Mouse (Mus musculus) MN1 (cell line): ENCODE measurements around the gene Agbl4.

Experiments used
- DNase-seq: peaks from one replicate; pipeline ENCODE4 v3.0.0-alpha.2; 2016; ENCODE audit warnings: low spot score

The Agbl4 gene

DNA sequence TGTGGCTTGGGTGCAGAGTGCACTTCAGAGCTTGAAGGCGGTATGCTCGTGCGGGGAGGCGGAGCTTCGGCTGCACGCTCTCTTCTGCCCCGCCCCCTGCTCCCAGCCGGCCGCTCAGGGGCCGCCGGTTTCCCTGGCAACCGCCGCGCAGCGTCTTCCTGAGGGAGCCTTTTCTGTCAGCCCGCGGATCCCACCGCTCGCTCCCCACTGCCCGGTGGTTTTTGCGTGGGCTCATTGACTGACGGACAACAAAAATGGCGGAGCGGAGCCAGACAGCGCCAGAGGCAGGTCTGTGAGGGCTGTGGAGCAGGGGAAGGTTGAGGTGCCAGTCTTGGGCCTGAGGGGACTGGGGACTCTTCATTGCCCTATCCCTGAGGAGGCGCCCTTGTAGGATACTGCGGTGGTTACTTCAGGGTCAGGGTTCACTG, at the start of gene Agbl4:
Agbl4 (plus strand) TSS at position 44 of the 428 bp plus-strand sequence.
- peak; percentile 53 for DNase-seq

DNA sequence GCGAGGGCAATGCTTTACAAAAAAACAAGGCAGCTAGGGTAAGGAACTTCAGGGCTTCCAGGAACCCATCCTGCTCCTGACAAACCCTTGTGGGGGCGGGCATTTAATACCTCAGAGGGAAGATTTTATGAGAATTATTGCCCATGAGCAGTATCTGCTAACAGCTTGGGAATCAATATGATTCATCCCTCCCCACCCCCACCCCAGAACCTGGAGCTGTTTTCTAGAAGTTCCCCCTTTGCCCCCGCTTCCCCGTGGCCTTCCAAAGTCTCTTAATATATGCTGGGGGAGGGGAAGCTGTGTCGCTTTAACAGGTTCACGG, 46.6 kb upstream of the Agbl4 start:
- DNase-seq = no peak

DNA sequence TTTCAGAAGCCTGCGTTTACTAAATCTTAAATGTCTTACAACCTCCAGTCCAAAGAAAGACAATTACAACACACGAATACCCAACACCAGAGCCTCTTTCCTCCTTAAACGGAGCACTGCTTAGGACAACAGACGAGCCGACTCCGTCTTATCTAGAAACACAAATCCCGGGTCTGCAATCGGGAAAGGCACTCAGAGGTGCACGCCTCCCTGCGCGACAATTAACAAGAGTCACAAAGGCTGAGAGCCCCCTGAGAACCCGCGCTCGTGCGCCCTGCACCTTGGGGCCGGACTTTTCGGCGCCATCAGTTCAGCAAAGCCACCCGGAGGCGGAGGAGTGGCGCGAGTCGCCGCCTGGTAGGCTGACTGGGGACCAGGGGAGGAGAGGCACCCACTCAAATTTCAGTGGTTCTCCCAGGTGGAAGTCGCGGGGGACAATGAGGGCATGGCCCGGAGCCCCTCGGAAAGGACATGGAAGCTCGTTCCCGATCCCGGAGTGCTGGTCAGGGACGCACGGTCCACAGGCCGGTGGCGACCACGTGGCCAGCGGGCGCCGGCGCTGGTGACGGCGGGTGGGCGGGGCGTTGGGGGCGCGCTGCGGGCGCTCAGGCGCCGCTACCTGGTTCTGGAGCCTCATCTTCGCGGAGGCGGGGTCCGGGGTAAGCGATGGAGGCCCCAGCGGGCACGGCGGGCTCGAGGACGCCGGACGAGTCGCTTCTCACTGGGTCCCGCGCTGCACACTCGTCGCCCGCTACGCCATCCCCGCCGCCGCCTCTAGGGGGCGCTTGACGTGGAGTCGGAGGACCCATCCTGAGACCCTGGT, 46.1 kb upstream of the Agbl4 start, which contains the start of gene Elavl4:
Elavl4 (minus strand) TSS at position 732 of the 823 bp plus-strand sequence.
- peak; percentile 70 for DNase-seq

DNA sequence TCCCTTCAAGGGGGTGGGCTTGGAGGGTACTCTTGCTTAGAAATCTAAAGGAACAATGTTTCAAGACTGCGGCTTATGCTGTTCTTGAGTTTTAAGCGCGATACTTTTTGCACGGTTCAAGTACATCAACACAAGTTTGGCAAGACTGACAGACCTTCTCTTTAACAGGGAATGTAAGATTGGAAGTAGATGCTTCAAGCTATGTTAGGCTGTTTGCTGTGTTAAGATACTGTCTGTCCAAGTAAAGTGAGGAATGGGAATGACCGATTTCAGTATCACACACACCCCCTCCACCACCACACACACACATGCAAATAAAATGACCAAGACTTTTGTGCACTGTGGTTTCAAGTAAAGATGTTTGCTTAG, 45.5 kb upstream of the Agbl4 start:
- DNase-seq = no peak

DNA sequence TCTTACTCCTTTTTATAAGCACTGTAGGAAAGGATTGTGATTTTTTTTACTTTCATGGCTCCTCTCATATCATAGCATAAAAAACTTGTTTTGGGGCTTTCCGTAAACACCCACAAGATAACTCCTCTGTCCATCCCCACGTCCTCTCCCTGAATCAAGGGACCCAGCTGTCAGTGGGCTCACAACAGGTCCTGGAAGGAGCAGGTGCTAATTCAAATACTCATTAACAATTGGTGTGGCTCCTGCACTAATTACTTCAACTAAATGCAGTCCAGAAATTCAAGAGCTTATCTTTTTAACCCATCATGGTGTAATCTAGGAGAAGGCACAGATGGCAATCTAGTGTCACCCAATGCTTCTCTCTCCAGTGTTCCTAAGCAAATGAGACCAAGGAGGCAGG, 36.9 kb upstream of the Agbl4 start:
- DNase-seq = no peak

DNA sequence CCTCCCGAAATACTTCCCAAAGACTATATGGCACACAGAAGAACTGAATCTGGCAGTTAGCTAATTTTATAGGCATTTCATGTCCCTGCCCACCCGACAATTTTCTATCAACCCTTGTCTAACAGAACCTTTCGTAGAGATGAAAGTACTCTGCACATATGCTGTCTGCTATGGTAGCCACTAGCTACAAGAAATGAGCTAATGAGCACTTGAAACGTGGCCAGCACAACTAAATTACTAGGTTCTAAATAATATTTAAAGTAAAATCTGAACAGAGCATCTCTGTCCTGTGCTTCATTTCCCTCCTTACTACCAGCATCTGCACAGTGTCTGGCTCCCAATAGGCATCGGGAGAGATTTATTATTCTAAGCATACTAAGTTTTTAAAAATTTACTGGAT, 1.2 kb upstream of the Agbl4 start:
- no peak for DNase-seq

DNA sequence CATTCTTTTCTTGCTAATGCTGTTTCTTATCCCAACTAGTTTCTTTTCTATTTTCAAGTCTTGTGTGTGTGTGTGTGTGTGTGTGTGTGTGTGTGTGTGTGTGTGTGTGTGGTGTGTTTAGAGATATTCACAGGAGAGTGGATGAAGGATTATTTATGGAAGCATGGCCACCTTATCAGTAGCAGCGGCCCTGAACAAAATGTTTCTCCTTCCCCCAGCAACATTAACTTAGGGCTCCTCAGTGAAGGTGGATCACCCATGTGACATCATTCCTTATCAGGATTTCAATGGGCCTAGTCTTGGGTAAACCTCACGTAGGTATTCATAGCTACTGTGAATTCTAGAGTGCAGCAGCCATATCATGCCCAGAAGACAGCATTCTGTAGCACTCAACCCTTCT, 22.8 kb downstream of the Agbl4 start:
- DNase-seq = no peak

DNA sequence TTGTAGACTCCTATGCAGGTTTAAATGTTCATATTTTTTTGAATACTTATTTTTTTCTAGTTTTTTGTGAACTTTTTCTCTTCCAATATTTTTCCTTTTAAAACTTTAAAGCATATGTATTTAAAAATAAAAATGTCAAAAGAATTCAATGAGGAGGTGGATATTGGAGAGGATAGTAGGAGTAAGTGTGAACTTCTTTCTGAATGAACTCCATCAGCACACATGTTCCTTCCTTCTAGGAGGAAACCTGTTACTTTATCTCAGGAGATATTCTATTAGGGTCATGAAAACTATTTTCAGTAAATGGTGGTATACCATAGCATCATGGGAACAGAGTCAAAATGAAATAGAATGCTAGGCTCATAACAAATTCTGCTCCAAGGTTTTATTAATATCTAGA, 30.2 kb downstream of the Agbl4 start:
- DNase-seq = no peak

DNA sequence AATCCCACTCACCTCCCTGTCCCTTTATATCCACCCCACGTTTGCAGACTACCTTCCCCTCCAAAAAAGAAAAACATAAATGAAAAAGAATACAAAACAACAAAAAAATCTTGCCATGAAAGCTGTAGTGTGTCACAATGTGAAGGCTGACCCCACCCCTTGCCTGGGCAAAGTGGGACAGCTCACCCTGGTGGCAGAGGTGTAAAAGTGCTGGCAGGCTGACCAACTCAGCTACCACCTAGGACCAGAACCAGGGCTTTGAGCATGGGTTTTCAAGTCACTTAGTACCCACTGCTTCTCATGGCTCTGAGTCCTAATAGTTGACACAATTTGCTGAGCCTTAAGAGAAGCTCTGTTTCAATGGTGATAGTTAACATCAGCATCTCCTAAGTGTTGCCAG, 96.9 kb downstream of the Agbl4 start:
- DNase-seq = no peak

DNA sequence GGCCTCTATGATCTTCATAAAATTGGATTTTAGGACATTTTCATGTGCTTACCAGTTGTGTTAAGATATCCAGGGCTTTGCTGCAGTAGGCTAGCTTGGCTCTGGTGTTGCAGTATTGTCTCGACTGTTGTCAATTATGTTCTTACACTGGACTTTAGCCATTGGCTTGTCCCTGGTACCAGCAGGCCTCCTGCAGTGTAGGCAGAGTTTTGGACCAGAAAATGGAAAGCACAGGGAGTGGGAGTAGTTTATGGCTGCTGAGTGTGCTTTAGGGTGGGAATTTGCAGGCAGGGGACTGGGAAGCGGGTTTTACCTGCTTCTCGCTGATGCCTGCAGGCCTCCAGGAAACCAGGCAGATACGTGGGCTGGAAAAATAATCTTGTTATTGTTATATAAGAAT, 132.3 kb downstream of the Agbl4 start:
- DNase-seq = no peak

DNA sequence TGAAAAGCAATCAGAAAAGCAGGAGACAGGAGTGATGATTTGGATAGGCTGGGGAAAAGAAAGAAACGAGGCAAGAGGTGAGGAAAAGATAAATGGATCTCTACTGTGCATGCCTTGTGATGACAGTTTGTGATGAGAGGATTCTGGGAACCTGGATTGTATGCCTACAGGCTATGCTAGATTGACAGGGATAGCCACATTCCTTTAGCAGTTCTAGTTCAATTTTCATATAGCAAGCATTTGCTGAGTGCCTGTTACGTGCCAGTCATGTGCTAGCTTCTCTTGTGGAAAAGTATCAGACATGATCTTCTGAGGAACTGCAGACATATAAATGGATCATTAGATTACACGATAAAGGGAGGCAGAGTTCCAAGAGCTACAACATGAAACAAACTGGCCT, 151.8 kb downstream of the Agbl4 start:
- peak; percentile 5 for DNase-seq

DNA sequence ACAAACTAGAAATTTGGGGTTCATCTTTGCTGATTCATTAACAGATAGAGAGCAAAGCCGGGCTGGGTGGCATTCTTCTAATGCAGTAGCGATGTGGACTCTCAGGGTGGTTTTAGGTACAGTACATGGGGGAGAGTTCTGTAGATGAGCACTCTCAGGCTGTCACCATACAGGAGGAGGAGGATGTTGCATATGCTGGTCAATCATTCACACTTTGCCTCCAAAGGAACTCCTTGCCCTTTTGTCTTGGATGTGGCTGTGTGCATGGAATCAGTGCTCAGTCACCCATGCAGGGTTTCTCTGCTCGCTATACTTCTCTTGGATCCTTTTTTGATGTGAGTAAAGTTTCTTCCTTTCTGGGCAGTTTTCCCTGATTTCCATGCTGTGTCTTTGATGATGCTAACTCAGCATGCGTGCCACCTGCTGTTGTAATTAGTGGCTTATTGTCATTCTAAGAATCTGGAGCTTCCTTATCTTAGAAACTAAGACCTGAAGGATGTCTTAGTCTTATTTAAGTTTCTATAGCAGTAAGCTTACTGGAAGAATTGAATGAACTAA, 200.3 kb downstream of the Agbl4 start:
- DNase-seq = no peak

DNA sequence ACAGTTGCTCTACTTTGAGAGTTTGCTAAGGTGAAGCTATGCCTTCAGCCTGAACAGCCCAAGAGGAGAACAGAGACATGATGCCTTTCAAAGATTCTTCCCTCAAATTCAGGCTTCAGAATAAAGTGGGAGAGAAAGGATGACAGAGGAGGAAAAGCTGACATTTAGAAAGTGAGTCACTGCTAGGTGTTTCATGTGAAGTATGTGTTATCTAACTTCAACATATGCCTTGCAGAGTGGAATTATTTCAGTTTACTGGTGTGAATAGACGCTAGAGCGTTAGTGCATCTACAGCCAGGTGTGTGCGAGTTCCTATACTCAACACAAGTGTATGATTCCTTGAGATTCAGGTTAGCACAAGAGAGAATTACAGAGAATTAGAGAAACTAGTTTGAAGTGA, 244.0 kb downstream of the Agbl4 start:
- no peak for DNase-seq

DNA sequence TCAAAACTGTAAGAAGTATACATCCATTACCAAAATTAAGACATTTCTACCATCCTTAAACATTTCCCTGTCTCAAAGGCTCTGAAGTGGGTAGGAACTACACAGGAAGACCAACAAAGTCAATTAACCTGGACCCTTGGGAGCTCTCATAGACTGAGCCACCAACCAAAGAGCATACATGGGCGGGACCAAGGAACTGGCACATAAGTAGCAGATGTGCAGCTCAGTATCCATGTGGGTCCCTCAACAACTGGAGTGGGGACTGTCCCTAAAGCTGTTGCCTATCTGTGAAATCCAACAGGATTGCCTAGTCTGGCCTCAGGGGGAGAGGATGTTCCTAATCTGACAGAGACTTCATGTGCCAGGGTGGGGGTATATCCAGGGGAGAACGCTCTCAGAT, 265.5 kb downstream of the Agbl4 start:
- DNase-seq = no peak

DNA sequence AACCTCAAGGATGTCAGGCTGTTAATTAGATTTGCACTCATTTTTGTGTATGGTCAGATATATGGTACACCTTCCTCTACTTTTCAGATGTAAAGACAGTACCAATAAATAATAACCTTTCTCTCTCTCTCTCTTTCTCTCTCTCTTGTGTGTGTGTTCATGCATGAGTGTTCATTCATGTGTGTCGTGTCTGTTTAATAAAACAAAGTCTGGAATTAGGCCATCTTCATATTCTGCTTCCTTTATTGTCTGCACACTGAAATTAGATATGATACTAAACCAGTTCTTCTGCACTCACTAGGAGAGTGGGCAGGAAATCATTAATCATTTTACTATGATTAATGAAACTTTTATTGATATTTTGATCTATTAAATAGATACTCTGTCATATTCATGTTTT, 276.7 kb downstream of the Agbl4 start:
- DNase-seq = no peak

DNA sequence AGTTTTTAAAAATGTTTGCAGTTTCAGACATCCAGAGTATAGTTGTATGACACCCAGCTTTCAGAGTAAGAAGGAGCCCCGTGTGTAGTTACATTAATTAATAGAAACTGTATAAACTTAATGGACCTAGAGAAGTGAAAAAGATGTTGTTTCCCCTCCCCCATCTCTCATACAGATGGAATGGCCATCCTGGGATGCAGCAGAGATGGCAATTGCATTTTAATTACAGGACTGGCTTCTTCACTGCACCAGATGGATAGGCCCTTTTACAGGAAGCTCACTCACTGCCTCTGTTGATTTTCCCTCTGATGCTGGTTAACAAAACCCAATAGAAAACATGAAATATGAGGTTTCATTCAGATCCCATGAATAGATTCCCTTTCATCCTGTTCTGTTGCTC, 337.7 kb downstream of the Agbl4 start:
- no peak for DNase-seq

DNA sequence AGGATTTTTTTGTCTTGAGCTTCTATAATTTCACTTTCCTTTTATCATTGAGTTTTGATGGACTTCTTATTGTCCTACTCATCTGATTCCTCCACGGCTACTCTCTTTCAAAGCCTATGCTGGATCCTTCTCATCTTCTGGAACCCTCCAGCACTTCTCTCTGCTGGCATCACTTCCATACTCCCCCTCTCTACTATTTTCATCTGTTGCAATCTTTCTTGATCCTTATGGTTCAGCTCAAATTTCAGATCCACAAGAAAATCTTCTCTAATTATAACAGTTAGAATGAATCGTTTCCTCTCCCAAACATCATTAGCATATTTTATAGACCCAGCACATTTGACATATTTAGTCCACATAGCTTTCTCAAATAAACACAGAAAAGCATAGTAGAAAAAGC, 360.5 kb downstream of the Agbl4 start:
- DNase-seq = no peak

DNA sequence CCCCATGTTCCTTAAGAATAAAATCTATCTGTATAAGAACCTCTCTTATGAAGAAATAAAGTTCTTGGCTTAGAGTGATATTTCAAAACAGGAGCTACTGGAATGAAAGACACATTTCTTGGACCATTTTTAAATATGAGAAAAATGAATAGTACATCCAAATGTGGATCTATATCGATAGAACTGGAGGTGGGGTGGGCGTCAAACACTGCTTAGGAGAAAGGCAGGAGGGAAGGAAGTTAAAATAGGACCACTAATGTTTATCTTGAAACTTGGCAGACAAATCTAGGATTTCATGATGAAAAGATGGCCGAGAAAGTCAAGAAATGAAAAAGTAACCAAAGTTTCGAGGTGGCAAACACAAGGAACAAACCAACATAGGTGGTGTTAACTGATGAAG, 391.1 kb downstream of the Agbl4 start:
- DNase-seq = no peak

DNA sequence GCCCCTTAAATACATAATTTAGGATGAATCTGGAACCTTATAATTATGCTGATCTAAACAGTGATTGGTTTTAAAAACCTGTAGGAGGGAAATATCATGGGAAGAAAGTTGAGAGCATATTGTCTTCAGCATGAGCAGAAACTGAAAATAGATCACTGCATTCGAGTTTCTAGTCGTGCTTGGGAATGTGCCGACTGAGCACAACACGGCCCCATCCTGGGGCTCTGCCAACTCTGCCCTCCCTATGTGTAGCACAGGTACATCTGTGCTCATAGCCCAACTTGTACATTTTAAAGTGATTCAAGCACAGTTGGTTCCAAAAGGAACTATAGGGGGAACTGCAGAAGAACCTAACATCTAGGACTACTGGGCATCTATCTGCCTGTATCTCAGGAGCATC, 402.4 kb downstream of the Agbl4 start:
- DNase-seq = no peak

DNA sequence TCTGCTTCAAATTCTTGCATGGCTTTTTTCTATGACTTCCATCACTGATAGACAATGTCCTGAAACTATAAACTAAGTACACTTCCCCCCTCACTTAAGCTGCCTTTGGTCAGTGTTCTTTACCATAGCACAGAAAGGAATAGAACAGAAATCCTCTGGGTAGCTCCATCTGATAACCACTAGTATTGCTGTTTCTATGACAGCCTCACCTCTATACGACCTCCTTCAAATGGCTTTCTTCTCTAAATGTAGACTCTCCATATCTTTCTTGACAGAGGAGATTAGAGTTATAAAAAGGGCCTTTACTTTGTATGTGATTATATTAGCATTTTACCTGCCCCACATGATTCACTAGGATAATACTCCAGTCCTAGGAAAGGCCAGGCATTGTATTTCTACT, 413.5 kb downstream of the Agbl4 start:
- DNase-seq = no peak

DNA sequence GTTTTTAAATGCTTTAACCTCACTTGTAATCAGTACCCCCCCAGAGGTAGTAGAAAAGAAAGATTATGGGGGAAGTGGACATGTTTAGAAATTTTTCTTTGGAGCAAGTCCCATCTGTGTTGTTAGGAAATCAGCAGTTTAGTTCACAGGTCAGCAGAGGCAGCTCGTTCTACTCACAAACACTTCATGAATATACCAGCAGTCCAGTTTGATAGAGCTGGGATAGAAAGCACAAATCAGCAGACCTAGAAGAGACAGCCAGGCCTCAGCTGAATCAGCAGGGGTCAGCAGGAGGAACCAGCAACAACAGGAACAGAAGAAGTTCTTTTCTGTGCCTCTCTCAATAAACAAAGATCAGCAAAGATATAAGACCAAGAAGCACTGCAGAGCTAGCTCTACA, 435.3 kb downstream of the Agbl4 start:
- no peak for DNase-seq

DNA sequence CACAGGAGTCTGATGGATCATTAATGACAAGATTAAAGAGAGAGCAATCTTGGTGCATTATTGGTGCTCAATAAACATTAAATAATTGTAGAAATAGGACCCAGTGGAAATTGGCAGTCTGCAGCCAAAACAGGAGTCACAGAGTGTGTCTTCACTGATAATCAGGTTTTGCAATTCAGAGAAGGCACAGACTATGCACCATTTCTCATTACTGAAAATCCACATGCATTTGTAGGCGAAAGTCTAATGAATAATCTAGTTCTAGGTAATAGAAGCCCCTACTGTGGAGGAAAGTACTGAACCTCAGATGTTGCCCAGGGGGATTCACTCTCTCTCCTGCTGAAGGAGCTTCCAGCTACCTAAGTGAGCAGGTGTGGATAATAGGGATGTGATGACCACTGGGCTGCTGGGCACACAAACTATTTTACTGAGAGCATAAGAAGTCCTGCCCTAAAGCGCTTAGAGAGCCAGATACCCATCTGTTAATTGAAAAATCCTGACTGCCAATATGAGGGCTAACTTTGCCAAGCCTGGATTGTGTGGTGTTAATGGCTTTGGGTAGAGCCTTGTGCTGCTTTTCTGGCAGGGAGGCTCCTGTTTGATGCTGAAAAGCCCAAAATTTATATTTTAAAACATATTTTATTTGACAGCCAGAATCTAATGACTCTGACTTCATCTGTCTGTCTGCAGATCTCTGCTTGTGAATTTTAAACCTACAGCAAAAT, 482.4 kb downstream of the Agbl4 start:
- DNase-seq = peak; percentile 10

DNA sequence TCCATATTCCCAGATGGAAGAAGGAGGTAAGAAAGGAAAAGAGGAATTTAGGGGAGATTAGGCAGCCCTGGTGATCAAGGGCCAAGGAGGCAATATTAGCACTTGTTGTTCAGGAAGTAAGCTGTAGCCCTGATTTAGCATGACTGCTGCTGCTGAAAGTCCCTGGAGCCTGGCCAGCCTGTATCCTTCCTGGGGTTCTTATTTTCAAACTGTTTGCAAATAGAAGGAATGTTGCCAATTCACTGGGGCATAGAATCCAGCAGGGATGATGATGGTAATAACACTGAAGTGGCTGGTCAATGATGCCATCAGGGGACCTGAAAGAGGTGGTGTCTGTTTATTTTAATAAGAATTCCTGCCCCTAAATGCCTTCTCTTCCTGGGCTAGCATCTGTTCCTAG, 518.6 kb downstream of the Agbl4 start:
- DNase-seq = peak; percentile 10
